Comparison of ENCODE assay signal across 24 mouse cellular contexts in genomic region chr15:85503127-85503526, GRCm38 (mm10). TPM values are rescaled to one million over a fixed set of nuclear protein-coding genes. Genes with fewer than 3 reads are reported as not detected.
"Had no signal": no experiment of that assay in that cellular context is flagged by ENCODE, and none has a peak within 500 bp of the region (broad histone marks: within the 10 kb centered on the region; RNA-seq: fewer than 3 reads in every experiment).

7530416G11Rik (minus strand) TSS chr15:85503227.

- H3K27ac ChIP-seq: lung, embryonic 15.5 days; macrophage; midbrain, embryonic 12.5 days; midbrain, embryonic 15.5 days; neural tube, embryonic 12.5 days; stomach, embryonic 15.5 days; stomach, postnatal 0 days had no signal

- DNase-seq: liver, postnatal 0 days; lung, adult 2 months; lung, postnatal 14 days; lung, postnatal 36 days; right cerebral cortex, postnatal 14 days; thymus, adult 2 months; thymus, postnatal 25 days; thymus, postnatal 4 days had no signal

- H3K9ac ChIP-seq: liver, postnatal 0 days; lung, embryonic 15.5 days; midbrain, embryonic 12.5 days; midbrain, embryonic 15.5 days; neural tube, embryonic 12.5 days; stomach, embryonic 15.5 days had no signal

- H3K9me3 ChIP-seq: lung, embryonic 15.5 days; megakaryocyte, embryonic 14.5 days; midbrain, embryonic 12.5 days; midbrain, embryonic 15.5 days; neural tube, embryonic 12.5 days; stomach, embryonic 15.5 days had no signal

- H3K36me3 ChIP-seq: lung, embryonic 15.5 days; midbrain, embryonic 12.5 days; midbrain, embryonic 15.5 days; neural tube, embryonic 12.5 days; stomach, embryonic 15.5 days had no signal

- H3K4me3 ChIP-seq: lung, embryonic 15.5 days; megakaryocyte, embryonic 14.5 days; midbrain, embryonic 12.5 days; midbrain, embryonic 15.5 days; neural tube, embryonic 12.5 days; stomach, embryonic 15.5 days had no signal

- H3K4me2 ChIP-seq: lung, embryonic 15.5 days; midbrain, embryonic 12.5 days; midbrain, embryonic 15.5 days; neural tube, embryonic 12.5 days; stomach, embryonic 15.5 days had no signal

- H3K27me3 ChIP-seq: midbrain, embryonic 15.5 days; neural tube, embryonic 12.5 days; stomach, embryonic 15.5 days had no signal

- ATAC-seq: liver, postnatal 0 days; lung, postnatal 0 days; midbrain, embryonic 15.5 days had no signal

RNA-seq across cellular contexts. Expression of gene 7530416G11Rik, which starts in this region (rescaled TPM):
- total RNA-seq: megakaryocyte progenitor cell, adult 5-6 weeks; midbrain, postnatal 0 days; monocyte, adult 5-6 weeks; neutrophil, adult 5-6 weeks had no signal
- polyA plus RNA-seq: liver, postnatal 0 days; lung, adult 2 months; lung, embryonic 15.5 days; lung, postnatal 0 days; macrophage; midbrain, embryonic 12.5 days; midbrain, embryonic 15.5 days; midbrain, postnatal 0 days; neural tube, embryonic 12.5 days; neural tube, embryonic 14.5 days; spleen, adult 2 months; stomach, embryonic 15.5 days; stomach, postnatal 0 days; thymus, adult 2 months; urinary bladder, adult 2 months had no signal
